Mouse (Mus musculus) left cerebral cortex, postnatal 10 days (tissue): ENCODE measurements around the gene Rrbp1. TPM values are rescaled to one million over a fixed set of nuclear protein-coding genes. Genes with fewer than 3 reads are reported as not detected.

ENCODE experiments used
- DNase-seq, 2 experiments: peaks; one replicate each; pipeline ENCODE4 v3.0.0; 2021 to 2022; ENCODE audit warnings: low spot score in 2 of 2, mixed read lengths in 1 of 2; ENCODE audit errors: extremely low spot score in 1 of 2
- intact Hi-C: fragments of 180-260 bp; cut with DNase I; formaldehyde crosslinking; loops from one replicate; pipeline ENCODE4 v1.15.1; 2025
- total RNA-seq, 2 experiments: library from RNA; stranded (reverse); gene quantifications; 2 replicates each; pipeline ENCODE4 v1.2.3; 2021

Rrbp1 gene
- total RNA-seq, 2 experiments from 2014 or later = 71.8 to 76.7 TPM

DNA sequence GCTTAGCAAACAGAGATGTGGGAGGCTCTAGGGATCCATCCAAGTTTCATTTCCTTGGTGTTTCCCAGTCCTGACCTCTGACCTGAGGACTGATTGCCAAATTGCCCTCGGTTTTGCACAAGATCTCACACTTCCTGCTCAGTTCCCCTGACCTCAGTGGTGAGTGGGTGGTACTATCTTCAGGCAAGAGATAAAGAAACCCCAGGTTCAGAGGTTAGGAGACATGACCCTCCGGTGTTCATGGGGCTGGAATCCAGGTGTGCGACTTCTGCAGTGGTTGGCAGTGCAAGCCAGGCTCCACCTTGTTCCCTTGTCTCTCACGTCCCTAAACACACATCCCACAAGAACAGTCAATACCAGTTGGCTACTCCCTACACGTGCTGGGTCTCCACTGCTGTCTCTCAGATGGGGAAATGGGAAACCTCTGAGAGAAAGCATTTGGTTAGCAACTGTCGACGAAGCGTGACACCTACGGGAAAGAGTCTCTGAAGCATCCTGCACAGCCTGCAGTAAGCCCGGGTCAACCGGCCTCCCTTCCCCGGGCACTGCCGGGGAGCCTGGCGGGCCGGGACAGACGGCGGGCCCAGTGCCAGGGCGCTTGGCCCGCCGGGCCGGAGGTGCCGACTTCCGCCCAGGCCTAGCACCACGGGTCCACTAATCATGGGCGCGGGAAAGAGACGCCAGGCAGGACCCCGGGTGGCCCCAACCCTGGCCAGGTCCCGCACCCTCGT lies 1.3 kb downstream of the Rrbp1 start:
- peak; percentile 27 to 43 for DNase-seq
- intact Hi-C loops = loop anchor here (10.0 kb wide), 1 partner anchor 255 kb away; no protein-coding TSS in a partner anchor

- DNase-seq = no peak
- intact Hi-C loops = loop anchor here (10.0 kb wide), 1 partner anchor 256 kb away; no protein-coding TSS in a partner anchor
Observed at GRCm38 (mm10) chr2:144009081-144009480, 2.0 kb downstream of the Rrbp1 start.

GRCm38 (mm10) chr2:144007211-144007610 lies 3.9 kb downstream of the Rrbp1 start:
- no peak for DNase-seq
- intact Hi-C loops = loop anchor here (10.0 kb wide), 1 partner anchor 258 kb away; no protein-coding TSS in a partner anchor

GRCm38 (mm10) chr2:144006686-144007085 lies 4.4 kb downstream of the Rrbp1 start:
- intact Hi-C loops = loop anchor here (10.0 kb wide), 1 partner anchor 258 kb away; no protein-coding TSS in a partner anchor
- DNase-seq = no peak

DNA sequence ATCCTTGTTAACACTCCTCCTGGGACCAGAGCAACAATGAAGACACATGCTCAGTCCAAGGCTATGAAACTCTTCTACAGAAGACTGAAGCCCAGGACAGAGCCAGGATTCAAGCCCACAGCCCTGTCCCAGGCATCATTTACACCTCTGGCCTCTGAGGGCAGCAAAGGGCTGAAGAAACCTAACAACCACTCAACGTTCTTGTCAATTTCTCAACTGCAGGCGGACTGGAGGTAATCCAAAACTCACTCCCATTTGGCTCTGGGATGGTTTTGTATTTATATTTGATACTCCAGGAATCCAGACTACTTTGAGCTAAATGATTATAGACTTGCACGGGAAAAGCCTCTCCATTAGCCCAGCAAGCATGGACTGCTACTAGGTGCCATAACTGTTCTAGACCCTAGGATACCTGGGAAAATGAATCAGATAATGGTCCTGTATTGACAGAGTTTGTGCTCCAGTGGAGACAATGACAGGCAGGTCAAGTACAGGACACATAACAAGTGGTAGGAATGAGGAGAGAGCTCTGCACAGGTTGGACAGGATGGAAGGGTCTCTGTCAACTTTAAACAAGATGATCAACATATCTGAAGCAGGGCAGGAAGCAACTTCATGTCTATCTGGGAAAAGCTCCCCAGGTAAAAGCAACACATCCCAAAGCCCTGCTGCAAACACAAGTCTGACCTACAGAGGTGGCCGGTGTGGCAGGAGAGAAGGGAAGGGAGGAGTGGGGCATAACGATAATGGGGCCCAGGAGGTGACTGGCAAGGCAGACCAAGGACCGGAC lies 5.7 kb downstream of the Rrbp1 start:
- no peak for DNase-seq
- intact Hi-C loops = loop anchor here (10.0 kb wide), 1 partner anchor 259 kb away; no protein-coding TSS in a partner anchor

DNA sequence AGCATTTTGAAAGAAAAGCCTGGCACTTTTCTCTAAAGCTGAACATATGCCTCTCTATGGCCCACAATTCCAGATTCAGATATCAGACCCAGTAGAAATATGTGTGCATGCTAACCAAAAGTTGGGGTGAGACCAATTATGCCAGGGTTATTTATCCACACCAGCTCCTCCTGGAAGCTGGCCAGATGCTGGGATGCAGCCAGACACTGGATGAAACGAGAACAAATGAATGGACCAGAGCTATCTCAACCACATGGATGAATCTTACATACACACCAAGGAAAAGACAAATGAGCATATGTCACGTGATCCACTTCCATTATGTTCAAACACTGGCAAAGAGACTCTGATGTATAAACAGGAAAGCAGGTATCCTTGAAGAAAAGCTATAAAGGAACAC lies 7.5 kb downstream of the Rrbp1 start:
- intact Hi-C loops = loop anchor here (10.0 kb wide), 1 partner anchor 261 kb away; no protein-coding TSS in a partner anchor
- DNase-seq = peak in 1 of 2 experiments; percentile 44

DNA sequence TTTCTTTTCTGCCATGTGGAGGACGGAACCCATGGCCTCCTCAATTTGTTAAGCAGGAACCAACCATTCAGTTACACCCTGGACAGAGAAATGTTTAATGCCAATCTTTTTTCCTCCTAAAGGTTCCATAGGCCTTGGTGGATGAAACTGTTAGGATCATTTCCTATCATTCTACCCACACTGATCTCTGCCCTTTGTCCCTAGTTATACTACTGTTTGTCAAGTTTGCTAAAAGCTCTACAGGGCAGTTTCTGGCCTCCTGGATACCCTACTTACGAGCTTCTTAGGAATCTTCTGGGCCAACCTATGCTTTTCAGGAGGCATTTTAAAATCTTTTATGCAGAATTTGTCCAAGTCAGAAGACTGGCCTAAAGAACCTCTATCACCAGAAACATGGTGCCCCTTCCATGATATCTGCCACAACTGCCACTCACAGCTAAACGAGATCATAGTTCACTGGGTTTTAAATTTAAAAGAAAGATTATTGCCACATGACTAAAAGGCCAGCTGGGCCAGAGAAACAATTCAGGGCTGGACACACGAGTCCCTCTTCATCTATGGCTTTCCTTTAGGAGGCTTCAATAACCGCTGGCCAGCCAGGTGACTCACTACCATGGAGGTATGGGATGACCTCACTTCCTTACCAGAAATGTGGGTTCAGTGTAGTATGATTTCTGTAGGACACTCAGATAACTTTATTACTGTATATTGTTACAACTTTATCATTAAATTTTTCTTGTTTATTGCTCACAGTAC lies 8.7 kb downstream of the Rrbp1 start:
- intact Hi-C loops = loop anchor here (10.0 kb wide), 1 partner anchor 262 kb away; no protein-coding TSS in a partner anchor

DNA sequence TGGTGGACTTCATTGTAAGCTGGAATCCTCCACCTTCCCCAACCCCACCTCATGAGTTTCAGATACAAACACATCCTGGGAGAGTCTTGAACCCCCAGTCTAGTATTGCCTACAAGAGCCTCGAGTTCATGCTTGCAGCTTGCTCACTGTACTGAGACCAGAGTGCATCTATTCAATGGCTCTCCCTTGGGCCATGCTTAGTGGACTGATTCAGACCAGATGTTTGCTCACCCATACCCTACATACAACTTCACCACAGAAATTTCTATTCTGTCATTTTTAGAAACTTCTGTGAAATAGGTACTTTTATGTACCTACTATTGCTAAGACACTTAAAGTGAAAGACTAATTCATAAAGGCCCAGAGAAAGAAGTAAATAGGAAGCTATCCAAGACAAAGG lies 18.1 kb downstream of the Rrbp1 start:
- intact Hi-C loops = no loop called here
- no peak for DNase-seq

More for the DNA sequence above, 8.7 kb downstream of the Rrbp1 start:
- DNase-seq = no peak

DNA sequence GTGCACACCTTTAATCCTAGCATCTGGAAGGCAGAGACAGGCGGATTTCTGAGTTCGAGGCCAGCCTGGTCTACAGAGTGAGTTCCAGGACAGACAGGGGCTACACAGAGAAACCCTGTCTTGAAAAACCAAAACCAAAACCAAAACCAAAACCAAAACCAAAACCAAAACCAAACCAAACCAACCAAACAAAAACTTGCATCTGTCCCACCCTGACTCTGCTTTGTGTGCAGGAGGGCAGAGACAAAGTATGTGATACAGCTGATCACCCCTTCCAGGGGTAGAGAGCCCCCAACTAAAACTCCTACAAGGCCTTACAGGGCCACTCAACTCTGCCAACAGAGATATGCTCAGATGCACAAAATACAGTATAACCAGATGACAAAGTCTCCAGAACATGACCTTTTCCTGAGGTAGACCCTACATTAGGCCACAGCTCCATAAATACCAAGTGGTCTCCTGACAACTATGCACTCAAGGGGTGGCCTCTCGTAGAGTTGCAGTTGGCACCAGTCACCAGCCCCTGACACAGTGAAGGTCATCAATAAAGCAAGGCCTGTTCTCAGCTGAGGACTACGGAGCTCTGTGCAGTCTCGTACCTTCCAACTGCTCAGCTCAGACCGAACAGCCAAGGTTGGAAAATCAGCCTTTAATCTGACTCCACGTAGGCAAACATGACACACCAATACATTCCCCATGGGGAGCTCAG lies 18.9 kb downstream of the Rrbp1 start:
- DNase-seq = no peak
- intact Hi-C loops = no loop called here

DNA sequence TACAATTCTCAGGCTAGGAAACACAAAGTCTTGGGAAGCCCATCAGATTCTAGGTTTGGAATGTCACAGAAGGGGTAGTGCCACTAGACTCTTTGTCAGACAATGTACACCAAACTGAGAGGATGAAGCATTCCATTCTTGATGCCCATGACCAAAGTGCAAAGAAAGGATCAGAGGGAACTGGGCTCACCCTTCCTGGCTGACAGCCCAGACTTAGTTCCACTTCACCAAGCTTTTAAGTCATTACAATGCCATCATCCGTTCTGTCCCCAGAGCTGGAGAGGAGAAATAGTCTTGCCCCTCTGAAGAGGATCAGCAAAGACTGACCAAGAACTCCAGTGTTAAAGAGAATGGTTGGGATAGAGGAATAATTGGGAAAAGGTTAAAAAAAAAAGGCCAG lies 20.1 kb downstream of the Rrbp1 start:
- intact Hi-C loops = no loop called here
- no peak for DNase-seq

- intact Hi-C loops = no loop called here
- DNase-seq = no peak
Observed at GRCm38 (mm10) chr2:143988016-143988415, 23.0 kb downstream of the Rrbp1 start.

DNA sequence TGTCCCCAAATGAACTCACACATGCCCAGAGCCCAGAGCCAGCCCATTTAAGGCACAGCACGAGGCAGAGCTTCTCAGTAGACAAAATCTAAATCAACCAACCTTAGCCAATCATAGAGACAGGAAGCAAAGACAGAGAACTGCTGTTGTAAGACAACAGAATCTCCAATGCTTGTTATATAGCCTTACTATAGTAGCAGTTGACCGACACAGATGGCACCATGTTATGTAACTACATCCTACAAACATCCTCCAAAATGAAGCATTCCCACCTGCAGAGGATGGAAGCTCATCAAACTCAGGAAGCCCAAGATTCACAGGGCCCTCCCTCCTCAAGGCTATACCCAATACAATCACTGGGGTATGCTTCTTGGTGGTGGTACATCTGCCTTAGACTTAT lies 23.6 kb downstream of the Rrbp1 start:
- intact Hi-C loops = no loop called here
- no peak for DNase-seq

DNA sequence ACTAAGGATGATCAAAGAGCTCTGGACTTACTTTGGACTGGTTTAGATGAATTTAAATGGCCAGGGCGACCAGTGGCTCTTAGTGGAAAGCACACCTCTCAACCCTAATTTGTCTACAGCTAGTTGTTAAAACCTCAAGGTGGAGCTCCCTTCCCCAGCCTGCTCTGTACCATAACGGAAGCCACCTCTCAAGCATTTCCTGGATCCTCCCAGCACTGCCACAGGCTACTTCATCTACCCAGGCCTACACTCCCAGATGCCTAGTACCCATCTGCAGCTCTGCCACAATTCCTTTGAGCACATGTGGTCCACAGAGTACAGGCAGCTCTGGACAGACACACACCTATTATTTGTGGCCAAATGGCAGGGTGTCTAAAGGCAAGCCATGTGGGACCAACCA lies 27.6 kb downstream of the Rrbp1 start:
- intact Hi-C loops = no loop called here
- no peak for DNase-seq

GRCm38 (mm10) chr2:143982901-143983300 lies 28.2 kb downstream of the Rrbp1 start:
- no peak for DNase-seq
- intact Hi-C loops = no loop called here

- DNase-seq = no peak
- intact Hi-C loops = no loop called here
Observed at GRCm38 (mm10) chr2:143982152-143982551, 28.9 kb downstream of the Rrbp1 start.

GRCm38 (mm10) chr2:143980781-143981398 lies 30.2 kb downstream of the Rrbp1 start:
- intact Hi-C loops = no loop called here
- peak; percentile 64 to 79 for DNase-seq

DNA sequence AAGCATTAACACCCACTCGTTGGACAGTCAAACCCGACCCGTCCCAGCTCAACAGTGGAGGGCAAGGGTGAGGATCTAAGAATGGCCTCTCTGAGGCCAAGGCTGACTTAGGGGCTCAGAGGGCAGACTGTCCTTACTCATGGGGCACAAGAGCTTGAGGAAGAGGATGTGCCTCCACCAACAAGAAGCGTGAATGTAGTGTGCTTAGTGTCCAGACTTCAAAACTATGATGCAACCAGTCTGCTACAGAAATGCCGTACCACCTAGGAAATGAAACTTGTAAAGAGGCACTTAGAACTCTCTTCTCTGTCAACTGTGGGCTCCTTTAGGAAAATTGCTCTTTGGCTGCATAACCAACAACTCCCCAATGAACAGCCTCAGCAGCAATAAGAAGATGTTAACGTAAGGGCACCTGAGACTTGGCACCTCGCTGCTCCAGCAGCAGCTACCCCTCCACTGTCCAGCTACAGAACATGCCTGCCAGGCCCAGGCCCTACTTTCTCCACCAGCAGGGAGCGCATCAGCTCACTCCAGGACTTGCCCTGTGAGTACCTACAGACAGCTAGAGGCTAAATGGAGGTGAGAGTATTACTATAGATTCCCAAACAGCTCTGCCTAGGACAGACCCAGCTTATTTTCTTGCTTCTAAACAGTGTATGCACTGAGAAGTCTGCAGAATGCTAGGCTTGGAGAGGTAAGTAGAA lies 32.5 kb downstream of the Rrbp1 start:
- intact Hi-C loops = no loop called here

More for the DNA sequence above, 32.5 kb downstream of the Rrbp1 start:
- no peak for DNase-seq
